Mouse (Mus musculus) heart, postnatal 0 days (tissue): ENCODE measurements around the gene Lnx2.

Experiments
- CTCF ChIP-seq: IDR thresholded peaks from 2 replicates; pipeline ENCODE4 v1.5.1; 2016; ENCODE audit warnings: antibody characterized with exemption, control low read depth, low read depth
- EP300 ChIP-seq: IDR thresholded peaks from 2 replicates; pipeline ENCODE4 v1.6.1; 2016; ENCODE audit warnings: antibody characterized with exemption, low read depth

DNA sequence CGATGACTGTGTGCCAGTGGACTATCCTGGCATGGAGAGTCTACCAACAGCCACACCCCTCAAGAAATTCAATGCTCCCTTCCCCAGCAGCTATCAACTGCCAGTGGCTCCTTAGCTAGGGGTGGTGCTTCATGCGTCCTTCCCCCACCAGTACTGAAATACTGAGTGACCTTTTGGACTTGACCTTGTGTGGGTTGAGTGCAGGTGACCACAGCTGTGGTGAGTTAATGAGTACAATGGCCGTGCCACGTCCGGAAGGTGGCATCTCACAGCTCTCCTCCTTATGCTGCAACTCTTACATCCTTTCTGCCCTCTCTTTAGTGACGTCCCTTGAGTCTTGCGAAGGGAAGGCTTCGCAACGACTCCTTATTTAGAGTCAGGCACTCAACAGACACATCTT lies 103.0 kb downstream of the Lnx2 start:
- TF ChIP-seq EP300 = no peak
- TF ChIP-seq CTCF = no peak
